Mouse (Mus musculus) stomach, embryonic 15.5 days (tissue): ENCODE results near the gene Pnmal2. TPM values are rescaled to one million over a fixed set of nuclear protein-coding genes. Genes with fewer than 3 reads are reported as not detected.

Source experiments
- ATAC-seq: fragments of 200-750 bp; cut with Nextera tagmentation; 2 replicates; pipeline ENCODE4 v1.8.0; 2017; ENCODE audit warnings: low read depth, moderate number of reproducible peaks, moderate TSS enrichment; ENCODE audit not compliant: insufficient read depth, low FRiP score
- H3K27ac ChIP-seq: fragments of 300-500 bp; sonication (generic); 2 replicates; pipeline ENCODE4 v1.5.1; 2015; ENCODE audit warnings: mild to moderate bottlenecking, inconsistent platforms
- H3K27me3 ChIP-seq: fragments of 300-500 bp; sonication (generic); replicated peaks from 2 replicates; pipeline ENCODE4 v1.6.1; 2015; ENCODE audit warnings: inconsistent platforms
- H3K36me3 ChIP-seq: fragments of 300-500 bp; sonication (generic); 2 replicates; pipeline ENCODE4 v1.6.1; 2015; ENCODE audit warnings: inconsistent platforms
- H3K4me1 ChIP-seq: fragments of 300-500 bp; sonication (generic); 2 replicates; pipeline ENCODE4 v1.6.1; 2015; ENCODE audit warnings: inconsistent platforms
- H3K4me2 ChIP-seq: fragments of 300-500 bp; sonication (generic); 2 replicates; pipeline ENCODE4 v1.6.1; 2015; ENCODE audit warnings: mild to moderate bottlenecking, inconsistent platforms
- H3K4me3 ChIP-seq: fragments of 300-500 bp; sonication (generic); replicated peaks from 2 replicates; pipeline ENCODE4 v1.5.1; 2015; ENCODE audit warnings: inconsistent platforms
- H3K9ac ChIP-seq: fragments of 300-500 bp; sonication (generic); 2 replicates; pipeline ENCODE4 v1.6.1; 2015; ENCODE audit warnings: inconsistent platforms
- H3K9me3 ChIP-seq: fragments of 300-500 bp; sonication (generic); 2 replicates; pipeline ENCODE4 v1.6.1; 2016; ENCODE audit warnings: inconsistent platforms
- WGBS: fragments of 180-500 bp; shearing (Covaris S2); methylation state at CpG from one replicate; pipeline ENCODE4 v1.1.7; 2015; 5-methylcytosine and 5-hydroxymethylcytosine counted together
- polyA plus RNA-seq: library from polyadenylated mRNA; unstranded; fragments of >200 nt; fragmentation: Nextera tagmentation; extraction: Ambion mirVana; gene quantifications from 2 replicates; pipeline ENCODE4 v1.2.1, GENCODE M21; 2015

Gene Pnmal2
- polyA plus RNA-seq, 1 experiment from 2014 or later = 10.2 TPM

DNA sequence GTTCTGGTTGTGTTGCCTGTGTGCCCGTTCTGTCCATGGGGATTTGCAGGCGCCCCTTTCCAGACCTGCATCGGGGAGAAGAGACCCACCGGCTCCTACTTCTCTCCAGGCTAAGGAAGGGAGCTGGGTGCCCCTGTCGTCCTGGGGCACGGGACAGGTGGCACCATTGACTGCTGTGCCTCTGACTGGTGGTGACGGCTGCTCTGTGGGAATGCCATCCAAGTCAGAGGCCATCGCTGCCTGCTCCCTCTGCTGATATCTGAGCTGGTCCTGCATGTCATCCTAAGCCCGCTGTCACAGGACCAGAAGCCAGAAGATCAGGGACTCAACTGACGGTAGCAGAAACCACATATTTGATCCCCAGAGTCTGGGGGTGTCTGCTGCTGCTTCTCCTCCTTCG is 35.6 kb upstream of the Pnmal2 start:
- peaks cover 38% of the 10 kb centered on the region for H3K4me1 ChIP-seq
- 0 out of 2 replicates have a peak overlapping the region, but pooled peaks have one; percentile 9 for H3K4me2 ChIP-seq
- no peaks in the 10 kb centered on the region for H3K9me3 ChIP-seq
- H3K36me3 ChIP-seq = 0 out of 2 replicates have a peak, but pooled peaks cover under 1% of the 10 kb centered on the region
- H3K9ac ChIP-seq = no peak overlapping the region
- 55% methylated on average over 11 of the region's 11 CpGs for WGBS
- H3K4me3 ChIP-seq = no peak overlapping the region
- H3K27ac ChIP-seq = no peak overlapping the region
- ATAC-seq = no peak
- H3K27me3 ChIP-seq = no peaks in the 10 kb centered on the region

DNA sequence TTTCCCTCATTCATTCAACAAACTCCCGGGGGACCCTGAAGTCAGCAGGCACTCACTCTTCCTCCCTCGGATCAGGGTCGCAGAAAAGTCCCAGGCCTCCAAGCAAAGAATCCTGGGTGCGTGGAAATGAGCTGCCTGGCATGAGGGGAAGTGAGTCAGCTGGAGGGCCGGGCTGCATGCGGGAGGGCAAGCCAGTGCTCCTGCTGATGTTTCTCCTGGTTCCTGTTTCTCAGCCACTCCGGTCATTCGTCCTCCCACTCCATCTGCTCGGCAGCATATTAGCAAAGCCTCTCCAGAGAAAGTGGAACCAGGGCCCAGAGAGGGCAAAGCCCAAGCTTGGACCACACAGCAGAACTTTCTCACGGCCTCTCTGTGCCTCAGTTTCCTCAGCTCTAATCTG is 34.6 kb upstream of the Pnmal2 start:
- Histone ChIP-seq H3K9ac (no peak overlapping the region), H3K27me3 (no peaks in the 10 kb centered on the region), H3K4me2 (no peak overlapping the region), H3K36me3 (peaks cover 11% of the 10 kb centered on the region; the same call in 1 of the 2 replicates), H3K4me1 (peaks cover 38% of the 10 kb centered on the region), H3K27ac (0 out of 2 replicates have a peak overlapping the region, but pooled peaks have one; percentile 5), H3K9me3 (no peaks in the 10 kb centered on the region), H3K4me3 (no peak overlapping the region)
- 27% methylated on average over 10 of the region's 10 CpGs for WGBS
- ATAC-seq = no peak

DNA sequence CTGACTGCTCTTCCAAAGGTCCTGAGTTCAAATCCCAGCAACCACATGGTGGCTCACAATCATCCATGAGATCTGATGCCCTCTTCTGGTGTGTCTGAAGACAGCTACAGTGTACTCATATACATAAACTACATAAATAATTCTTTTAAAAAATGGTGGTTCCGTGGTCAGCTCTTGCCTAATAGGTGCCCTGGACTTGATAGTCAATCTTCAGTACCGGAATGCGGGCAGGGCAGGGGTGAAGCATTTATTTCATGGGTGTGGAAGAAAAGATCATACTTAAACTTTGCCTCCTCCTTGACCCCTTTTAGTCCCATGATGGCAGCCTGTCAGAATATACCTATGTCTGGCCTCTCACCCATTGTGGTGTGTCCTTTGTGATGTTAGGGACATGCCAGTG is 32.6 kb upstream of the Pnmal2 start:
- H3K9me3 ChIP-seq = no peaks in the 10 kb centered on the region
- WGBS = 82% methylated on average over 3 of the region's 3 CpGs
- H3K4me1 ChIP-seq = peaks cover 24% of the 10 kb centered on the region
- H3K9ac ChIP-seq = no peak overlapping the region
- no peak overlapping the region for H3K27ac ChIP-seq
- H3K4me2 ChIP-seq = no peak overlapping the region
- no peak overlapping the region for H3K4me3 ChIP-seq
- peaks cover 27% of the 10 kb centered on the region for H3K36me3 ChIP-seq
- ATAC-seq = no peak
- H3K27me3 ChIP-seq = no peaks in the 10 kb centered on the region

- peaks cover 23% of the 10 kb centered on the region for H3K4me1 ChIP-seq
- H3K27ac ChIP-seq = no peak overlapping the region
- 62% methylated on average over 6 of the region's 6 CpGs for WGBS
- ATAC-seq = no peak
- no peaks in the 10 kb centered on the region for H3K9me3 ChIP-seq
- H3K4me2 ChIP-seq = no peak overlapping the region
- H3K27me3 ChIP-seq = no peaks in the 10 kb centered on the region
- H3K4me3 ChIP-seq = no peak overlapping the region
- no peak overlapping the region for H3K9ac ChIP-seq
- peaks cover 32% of the 10 kb centered on the region for H3K36me3 ChIP-seq
Measured at GRCm38 (mm10) chr7:16912360-16912759, 32.1 kb upstream of the Pnmal2 start.

GRCm38 (mm10) chr7:16913806-16914452 is 30.6 kb upstream of the Pnmal2 start:
- Histone ChIP-seq H3K36me3 (peaks cover 47% of the 10 kb centered on the region), H3K4me1 (peaks cover 15% of the 10 kb centered on the region), H3K4me2 (no peak overlapping the region), H3K9me3 (no peaks in the 10 kb centered on the region), H3K9ac (no peak overlapping the region; the same call in 1 of the 2 replicates), H3K27ac (no peak overlapping the region; the same call in 1 of the 2 replicates), H3K4me3 (no peak overlapping the region), H3K27me3 (no peaks in the 10 kb centered on the region)
- ATAC-seq = 0 out of 2 replicates have a peak, but pooled peaks have one; percentile 15
- 29% methylated on average over 10 of the region's 10 CpGs for WGBS

GRCm38 (mm10) chr7:16914453-16915343 is 29.8 kb upstream of the Pnmal2 start:
- Histone ChIP-seq H3K36me3 (peaks cover 47% of the 10 kb centered on the region), H3K9me3 (no peaks in the 10 kb centered on the region)

GRCm38 (mm10) chr7:16915461-16916340 is 28.8 kb upstream of the Pnmal2 start:
- ATAC-seq = no peak

More at GRCm38 (mm10) chr7:16914453-16915343, 29.8 kb upstream of the Pnmal2 start:
- Histone ChIP-seq H3K9ac (no peak overlapping the region), H3K4me2 (no peak overlapping the region), H3K27me3 (no peaks in the 10 kb centered on the region), H3K4me1 (peaks cover 15% of the 10 kb centered on the region), H3K4me3 (no peak overlapping the region), H3K27ac (no peak overlapping the region)
- no peak for ATAC-seq
- WGBS = 80% methylated on average over 18 of the region's 18 CpGs

DNA sequence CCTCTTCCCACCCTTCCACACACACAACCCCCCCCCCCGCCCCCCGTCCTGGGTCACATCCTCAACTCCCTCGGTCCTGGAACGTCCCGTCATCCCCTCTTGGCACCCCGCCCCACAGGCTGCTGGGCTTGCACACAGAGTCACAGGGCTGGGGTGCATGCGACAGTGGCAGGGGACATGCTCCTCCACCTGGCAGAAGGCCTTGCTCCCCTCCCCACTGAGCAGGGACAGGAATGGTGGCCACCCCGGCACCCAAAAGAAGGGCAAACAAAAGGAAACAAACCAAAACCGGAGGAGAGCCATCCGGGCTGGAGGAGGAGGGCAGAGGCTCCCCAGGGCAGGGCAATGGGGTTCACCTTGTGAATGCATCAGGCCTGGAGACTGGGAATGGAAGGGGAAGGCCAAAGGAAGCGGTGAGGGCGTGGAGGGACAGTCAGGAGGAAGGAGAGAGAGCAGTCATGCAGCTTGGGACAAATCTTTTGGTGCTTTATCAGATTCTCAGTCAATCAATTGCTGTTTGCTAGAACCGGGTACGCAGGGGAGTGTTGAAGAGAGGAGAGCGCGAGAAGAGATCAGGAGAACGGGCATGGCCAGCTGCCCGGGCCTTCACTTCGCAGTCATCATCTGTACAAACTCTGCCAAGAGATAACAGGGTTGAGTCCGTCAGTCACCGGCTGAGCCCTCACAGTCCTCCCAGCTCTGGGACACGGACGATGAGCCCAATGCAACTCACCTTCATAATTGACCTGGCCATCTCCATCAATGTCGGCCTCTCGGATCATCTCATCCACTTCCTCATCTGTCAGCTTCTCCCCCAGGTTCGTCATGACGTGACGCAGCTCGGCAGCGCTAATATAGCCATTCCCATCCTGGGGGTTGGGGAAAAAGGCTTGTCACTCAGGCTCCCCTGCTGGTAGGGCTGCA is 27.9 kb upstream of the Pnmal2 start:
- no peak for ATAC-seq
- Histone ChIP-seq H3K27ac (no peak overlapping the region), H3K36me3 (peaks cover 47% of the 10 kb centered on the region), H3K27me3 (no peaks in the 10 kb centered on the region), H3K9ac (no peak overlapping the region), H3K4me3 (no peak overlapping the region), H3K9me3 (no peaks in the 10 kb centered on the region), H3K4me2 (no peak overlapping the region), H3K4me1 (peaks cover 30% of the 10 kb centered on the region)
- WGBS = 77% methylated on average over 30 of the region's 30 CpGs

More at GRCm38 (mm10) chr7:16915461-16916340, 28.8 kb upstream of the Pnmal2 start:
- Histone ChIP-seq H3K4me2 (no peak overlapping the region), H3K36me3 (peaks cover 47% of the 10 kb centered on the region), H3K27ac (no peak overlapping the region), H3K4me1 (peaks cover 21% of the 10 kb centered on the region), H3K9ac (no peak overlapping the region), H3K27me3 (no peaks in the 10 kb centered on the region), H3K9me3 (no peaks in the 10 kb centered on the region), H3K4me3 (no peak overlapping the region)
- 91% methylated on average over 32 of the region's 32 CpGs for WGBS

DNA sequence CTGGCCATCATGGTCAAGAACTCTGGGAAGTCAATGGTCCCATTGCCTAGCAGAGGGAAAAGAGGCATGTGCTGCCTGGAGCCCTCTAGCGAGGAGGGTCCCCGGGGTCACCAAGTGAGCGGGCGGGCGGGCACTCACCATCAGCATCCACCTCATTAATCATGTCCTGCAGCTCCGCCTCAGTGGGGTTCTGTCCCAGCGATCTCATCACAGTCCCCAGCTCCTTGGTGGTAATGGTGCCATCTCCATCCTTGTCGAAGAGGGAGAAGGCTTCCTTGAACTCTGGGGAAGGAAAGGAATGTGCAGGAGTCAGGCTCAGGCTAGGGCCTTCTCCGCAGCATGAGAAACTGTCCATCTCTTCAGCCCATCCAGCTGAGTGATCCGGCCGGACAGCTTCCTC is 27.0 kb upstream of the Pnmal2 start:
- 59% methylated on average over 11 of the region's 11 CpGs for WGBS
- H3K9ac ChIP-seq = no peak overlapping the region
- H3K9me3 ChIP-seq = no peaks in the 10 kb centered on the region
- no peak overlapping the region for H3K4me2 ChIP-seq
- H3K27ac ChIP-seq = no peak overlapping the region
- peaks cover 39% of the 10 kb centered on the region for H3K4me1 ChIP-seq
- ATAC-seq = no peak
- no peak overlapping the region for H3K4me3 ChIP-seq
- no peaks in the 10 kb centered on the region for H3K27me3 ChIP-seq
- peaks cover 47% of the 10 kb centered on the region for H3K36me3 ChIP-seq

GRCm38 (mm10) chr7:16918014-16918413 is 26.5 kb upstream of the Pnmal2 start:
- 75% methylated on average over 9 of the region's 9 CpGs for WGBS
- H3K4me1 ChIP-seq = peaks cover 44% of the 10 kb centered on the region
- H3K27me3 ChIP-seq = no peaks in the 10 kb centered on the region
- ATAC-seq = no peak
- no peak overlapping the region for H3K4me3 ChIP-seq
- H3K9me3 ChIP-seq = no peaks in the 10 kb centered on the region
- H3K9ac ChIP-seq = no peak overlapping the region
- H3K4me2 ChIP-seq = no peak overlapping the region
- peaks cover 47% of the 10 kb centered on the region for H3K36me3 ChIP-seq
- no peak overlapping the region for H3K27ac ChIP-seq

DNA sequence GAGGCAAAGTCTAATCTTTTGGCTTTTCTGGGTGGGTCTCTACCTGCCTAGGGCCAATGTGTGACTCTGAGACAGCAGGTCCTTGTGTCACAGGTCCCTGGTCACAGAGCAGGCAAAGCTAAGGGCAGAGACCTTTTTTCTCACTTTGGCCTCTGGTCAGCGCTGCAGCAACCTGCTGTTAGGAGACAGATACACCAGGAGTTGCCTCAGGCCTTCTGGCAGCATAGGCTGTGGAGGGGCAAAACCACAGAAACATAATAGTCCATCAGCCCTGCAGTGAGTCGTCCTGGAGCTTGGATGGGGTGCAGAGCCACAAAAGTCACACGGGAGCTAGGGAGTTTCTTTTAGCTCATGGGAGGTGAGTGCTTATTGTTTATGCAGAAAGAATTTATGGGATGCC is 25.8 kb upstream of the Pnmal2 start:
- Histone ChIP-seq H3K4me3 (no peak overlapping the region), H3K9ac (no peak overlapping the region), H3K36me3 (peaks cover 47% of the 10 kb centered on the region), H3K4me2 (no peak overlapping the region), H3K4me1 (peaks cover 46% of the 10 kb centered on the region), H3K27ac (no peak overlapping the region), H3K27me3 (no peaks in the 10 kb centered on the region), H3K9me3 (no peaks in the 10 kb centered on the region)
- no peak for ATAC-seq
- WGBS = 67% methylated on average over 3 of the region's 3 CpGs
